Comparison of ENCODE assay signal across 9 mouse cellular contexts in the genomic region with DNA sequence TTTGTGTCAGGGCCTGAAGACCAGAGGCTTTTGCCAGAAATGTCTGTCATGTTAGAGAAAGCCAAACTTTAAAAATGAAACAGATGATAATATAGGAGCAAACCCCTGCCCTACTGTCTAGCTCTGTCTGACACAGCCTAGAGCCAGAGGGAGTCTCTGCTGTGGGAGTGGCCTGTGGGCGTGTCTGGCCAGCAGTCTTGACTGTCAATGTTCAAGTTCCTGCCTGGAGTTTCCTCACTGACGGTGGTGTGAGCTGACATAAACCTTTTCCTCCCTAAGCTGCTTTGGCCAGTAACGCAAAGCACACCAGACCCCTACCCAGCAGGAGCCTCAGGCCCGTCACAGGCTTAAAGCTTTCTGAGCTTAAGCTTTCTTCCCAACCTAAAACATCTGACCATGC. TPM values are rescaled to one million over a fixed set of nuclear protein-coding genes. Genes with fewer than 3 reads are reported as not detected.
DNase-seq lines count a peak whose midpoint lies in the region; ATAC-seq and TF ChIP-seq lines count a peak whose summit lies in the region.
"Had no signal": no experiment of that assay in that cellular context is flagged by ENCODE, and none has a peak within 500 bp of the region (broad histone marks: within the 10 kb centered on the region; RNA-seq: fewer than 3 reads in every experiment).

No protein-coding gene starts in this region.

- peak; percentile 81 for DNase-seq in heart, embryonic 10.5 days (ENCODE audit: low spot score)
- DNase-seq in heart, adult 8-10 months (ENCODE audit: low spot score), result no peak
- DNase-seq in adrenal gland, postnatal 25 days, result peak; percentile 55
- peak; percentile 44 for DNase-seq in kidney, postnatal 0 days (ENCODE audit: low spot score)
- DNase-seq in cerebellum, adult 2 months, result no peak

- no peak for TF ChIP-seq POLR2A in cerebellum, adult 2 months (IDR thresholded peaks at IDR 0.05; ENCODE audit: borderline replicate concordance, insufficient read depth, low read length)

- H3K9me3 ChIP-seq in heart, embryonic 10.5 days, result no peaks in the 10 kb centered on the region
- H3K9me3 ChIP-seq in kidney, postnatal 0 days (replicated peaks; ENCODE audit: low read length), result no peaks in the 10 kb centered on the region
- H3K9me3 ChIP-seq: embryonic facial prominence, embryonic 12.5 days had no signal

- H3K27ac ChIP-seq in heart, embryonic 10.5 days, result no peak overlapping the region
- H3K27ac ChIP-seq in kidney, postnatal 0 days, result no peak overlapping the region
- no peak overlapping the region for H3K27ac ChIP-seq in cerebellum, adult 2 months (ENCODE audit: insufficient read depth, low read length)
- H3K27ac ChIP-seq: embryonic facial prominence, embryonic 12.5 days had no signal

- WGBS in heart, embryonic 10.5 days, result 29% methylated on average over 4 of the region's 4 CpGs
- WGBS in kidney, postnatal 0 days, result 33% methylated on average over 4 of the region's 4 CpGs
- 44% methylated on average over 4 of the region's 4 CpGs for WGBS in cerebellum, adult 2 months

- 0 out of 2 replicates have a peak, but pooled peaks have one; percentile 21 for ATAC-seq in kidney, postnatal 0 days (replicated peaks; ENCODE audit: low FRiP score, low read depth)
- ATAC-seq in megakaryocyte, adult 5-6 weeks (ENCODE audit: poor library complexity, severe bottlenecking), result peak; percentile 84
- ATAC-seq in cerebellum, adult (ENCODE audit: insufficient number of reproducible peaks, low FRiP score, low TSS enrichment), result no peak
- no peak for ATAC-seq in inflammation-experienced regulatory T-cells, adult 6 months

- H3K9ac ChIP-seq in kidney, postnatal 0 days (ENCODE audit: low read depth, low read length), result no peak overlapping the region
- H3K9ac ChIP-seq: embryonic facial prominence, embryonic 12.5 days had no signal

- no peak overlapping the region for H3K4me3 ChIP-seq in heart, embryonic 10.5 days
- no peak overlapping the region for H3K4me3 ChIP-seq in kidney, postnatal 0 days (replicated peaks; ENCODE audit: low read depth, low read length)
- H3K4me3 ChIP-seq in cerebellum, adult 2 months (replicated peaks; ENCODE audit: insufficient read depth, low read depth, low read length), result no peak overlapping the region
- H3K4me3 ChIP-seq: embryonic facial prominence, embryonic 12.5 days had no signal

- peaks cover 17% of the 10 kb centered on the region for H3K4me1 ChIP-seq in heart, embryonic 10.5 days
- H3K4me1 ChIP-seq in kidney, postnatal 0 days (replicated peaks; ENCODE audit: insufficient read depth, low read length), result no peaks in the 10 kb centered on the region
- H3K4me1 ChIP-seq in cerebellum, adult 2 months (ENCODE audit: control insufficient read depth, insufficient read depth, low read length), result no peaks in the 10 kb centered on the region; the same call in 1 of the 2 replicates
- H3K4me1 ChIP-seq: embryonic facial prominence, embryonic 12.5 days had no signal

- peaks cover 73% of the 10 kb centered on the region for H3K36me3 ChIP-seq in heart, embryonic 10.5 days
- H3K36me3 ChIP-seq in kidney, postnatal 0 days (ENCODE audit: insufficient read depth, low read length), result peaks cover 44% of the 10 kb centered on the region

- H3K27me3 ChIP-seq in heart, embryonic 10.5 days (ENCODE audit: insufficient read depth, poor library complexity, severe bottlenecking), result no peaks in the 10 kb centered on the region
- no peaks in the 10 kb centered on the region for H3K27me3 ChIP-seq in kidney, postnatal 0 days (ENCODE audit: insufficient read depth, low read length)
- H3K27me3 ChIP-seq in cerebellum, adult 2 months (ENCODE audit: control insufficient read depth, insufficient read depth, low read length), result no peaks in the 10 kb centered on the region
- H3K27me3 ChIP-seq: embryonic facial prominence, embryonic 12.5 days had no signal

- no peak overlapping the region for H3K4me2 ChIP-seq in kidney, postnatal 0 days (ENCODE audit: low read length)
- H3K4me2 ChIP-seq: embryonic facial prominence, embryonic 12.5 days had no signal

- TF ChIP-seq CTCF in kidney, postnatal 0 days (IDR thresholded peaks at IDR 0.05; ENCODE audit: low read depth), result no peak
- no peak for TF ChIP-seq CTCF in cerebellum, adult 2 months (IDR thresholded peaks at IDR 0.05; ENCODE audit: borderline replicate concordance, insufficient read depth, low read depth, low read length)

RNA-seq across cellular contexts. Expression of a gene that starts 16.2 kb away (rescaled TPM):
- polyA plus RNA-seq in heart, embryonic 10.5 days (2016; fragmentation: Nextera tagmentation; extraction: Ambion mirVana), result 12.5 and 15.7 TPM in 2 replicates
- 10 to 100 TPM; 17.0 to 19.1 (median 17.5) TPM for total RNA-seq in heart, adult 8-10 months (2022)
- total RNA-seq in adrenal gland, postnatal 25 days (2021), result 22.2 and 27.4 TPM in 2 replicates
- polyA plus RNA-seq in kidney, postnatal 0 days (2015; fragmentation: Nextera tagmentation; extraction: Ambion mirVana), result 13.9 and 15.3 TPM in 2 replicates
- 8.7 and 13.7 TPM in 2 replicates for total RNA-seq in megakaryocyte, adult 5-6 weeks (2015)
- 14.7 and 14.8 TPM in 2 replicates for total RNA-seq in megakaryocyte, adult 5-6 weeks (2017)
- polyA plus RNA-seq in cerebellum, adult 2 months (2012; rRNA removed), result 17.8 and 20.3 TPM in 2 replicates
- polyA plus RNA-seq in inflammation-experienced regulatory T-cells, adult 6 months (2017; shearing (Covaris generic)), result 10 to 100 TPM; 14.6 to 23.4 (median 15.2) TPM

RNA-seq across cellular contexts. Expression of a gene that starts 21.0 kb away (rescaled TPM):
- polyA plus RNA-seq in heart, embryonic 10.5 days (2016; fragmentation: Nextera tagmentation; extraction: Ambion mirVana), result 5.0 and 5.6 TPM in 2 replicates
- total RNA-seq in heart, adult 8-10 months (2022), result 1 to 10 TPM; 5.6 to 6.9 (median 6.5) TPM
- 8.0 and 12.5 TPM in 2 replicates for total RNA-seq in adrenal gland, postnatal 25 days (2021)
- polyA plus RNA-seq in kidney, postnatal 0 days (2015; fragmentation: Nextera tagmentation; extraction: Ambion mirVana), result 3.5 and 3.8 TPM in 2 replicates
- total RNA-seq in megakaryocyte, adult 5-6 weeks (2015), result 21.1 and 23.7 TPM in 2 replicates
- 8.1 and 8.9 TPM in 2 replicates for total RNA-seq in megakaryocyte, adult 5-6 weeks (2017)
- 9.9 and 11.0 TPM in 2 replicates for polyA plus RNA-seq in cerebellum, adult 2 months (2012; rRNA removed)
- polyA plus RNA-seq in inflammation-experienced regulatory T-cells, adult 6 months (2017; shearing (Covaris generic)), result 1 to 10 TPM in 1 of 3 experiments, under 1 TPM in 2; 0.72 to 1.0 (median 0.95) TPM

Comparison
In these comparisons a context has a peak if more than half of its experiments do, and no peak if none do; other contexts are left out.
1. DNase-seq: peak in heart, embryonic 10.5 days (single experiment), adrenal gland, postnatal 25 days (single experiment) and kidney, postnatal 0 days (single experiment); none in heart, adult 8-10 months (single experiment) and cerebellum, adult 2 months (0 of 2).
2. ATAC-seq: peak in kidney, postnatal 0 days (single experiment) and megakaryocyte, adult 5-6 weeks (single experiment); none in cerebellum, adult (single experiment) and inflammation-experienced regulatory T-cells, adult 6 months (single experiment).